Mouse (Mus musculus) bone marrow, adult 2 months (tissue): ENCODE measurements around the gene 1810055G02Rik.
A peak's percentile ranks its signal among the peaks of the same experiment; 100 is the strongest.

ENCODE experiments used
- CTCF ChIP-seq: fragments of 200-500 bp; IDR thresholded peaks from 2 replicates; pipeline ENCODE4 v1.5.1; 2011; ENCODE audit warnings: low read length, control low read depth; ENCODE audit not compliant: control insufficient read depth, insufficient read depth
- POLR2A ChIP-seq: fragments of 200-500 bp; IDR thresholded peaks from 2 replicates; pipeline ENCODE4 v1.6.1; 2011; ENCODE audit warnings: low read depth, mild to moderate bottlenecking, control low read depth, low read length, borderline replicate concordance; ENCODE audit not compliant: control insufficient read depth

DNA sequence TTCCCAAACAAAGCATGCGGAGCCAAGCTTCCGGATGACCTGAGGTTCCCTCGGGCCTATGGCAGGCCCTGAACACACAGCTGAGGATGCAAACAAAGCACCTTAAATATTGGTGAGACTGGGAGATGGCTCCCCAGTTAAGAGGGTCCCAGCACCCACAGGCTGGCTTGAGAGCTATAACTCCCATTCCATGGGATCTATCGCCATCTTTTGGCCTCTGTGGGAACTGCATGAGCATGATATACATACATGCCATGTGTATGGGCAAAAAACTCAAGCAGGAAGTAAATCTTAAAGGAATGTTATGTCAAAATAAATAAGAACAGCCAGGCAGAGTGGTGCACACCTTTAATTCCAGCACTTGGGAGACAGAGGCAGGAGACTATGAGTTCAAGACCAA is 15.8 kb downstream of the 1810055G02Rik start:
- peak; percentile 44; the same call in 1 of the 2 replicates for TF ChIP-seq CTCF
- no peak for TF ChIP-seq POLR2A
